Mouse (Mus musculus) megakaryocyte, embryonic 14.5 days (primary cell): Measurements from ENCODE around the gene Sorbs1. TPM values are rescaled to one million over a fixed set of nuclear protein-coding genes. Genes with fewer than 3 reads are reported as not detected.

ENCODE experiments used
- H3K27me3 ChIP-seq: replicated peaks from 2 replicates; pipeline ENCODE3; 2012; ENCODE audit warnings: inconsistent platforms
- H3K36me3 ChIP-seq: replicated peaks from 2 replicates; pipeline ENCODE3; 2012; ENCODE audit warnings: low read length, inconsistent platforms, mixed read lengths
- H3K4me1 ChIP-seq: 2 replicates; pipeline ENCODE4 v1.6.1; 2012; ENCODE audit warnings: inconsistent platforms
- H3K4me3 ChIP-seq: replicated peaks from 2 replicates; pipeline ENCODE3; 2012; ENCODE audit warnings: moderate library complexity, mild to moderate bottlenecking, inconsistent platforms
- H3K9me3 ChIP-seq: 2 replicates; pipeline ENCODE4 v1.6.1; 2012; ENCODE audit warnings: inconsistent platforms
- FLI1 ChIP-seq: IDR thresholded peaks from 2 replicates; pipeline ENCODE4 v1.6.1; 2012; ENCODE audit warnings: low read length, inconsistent platforms, mixed read lengths
- GATA1 ChIP-seq: IDR thresholded peaks from 3 replicates; pipeline ENCODE4 v1.6.1; 2012; ENCODE audit warnings: mixed read lengths, low read length, inconsistent platforms, borderline replicate concordance
- polyA plus RNA-seq: library from polyadenylated mRNA; stranded (reverse); fragments of >175 nt; gene quantifications from 2 replicates; pipeline ENCODE4 v1.2.3, GENCODE M21; 2012; ENCODE audit warnings: low replicate concordance; ENCODE audit not compliant: insufficient read depth

The Sorbs1 gene
- polyA plus RNA-seq, 1 experiment: 2.7 TPM

GRCm38 (mm10) chr19:40489633-40490032, 23.9 kb downstream of the Sorbs1 start:
- TF ChIP-seq FLI1 (no peak), GATA1 (no peak)
- no peak overlapping the region for H3K4me3 ChIP-seq
- peaks cover 35% of the 10 kb centered on the region for H3K4me1 ChIP-seq
- peaks cover 33% of the 10 kb centered on the region for H3K27me3 ChIP-seq
- no peaks in the 10 kb centered on the region for H3K9me3 ChIP-seq
- H3K36me3 ChIP-seq: no peaks in the 10 kb centered on the region

GRCm38 (mm10) chr19:40488853-40489454, 24.6 kb downstream of the Sorbs1 start:
- TF ChIP-seq GATA1: no peak
- no peak for TF ChIP-seq FLI1
- Histone ChIP-seq H3K4me1 (peaks cover 35% of the 10 kb centered on the region), H3K9me3 (peaks cover 5% of the 10 kb centered on the region), H3K27me3 (peaks cover 33% of the 10 kb centered on the region), H3K4me3 (peak overlapping the region; percentile 54), H3K36me3 (no peaks in the 10 kb centered on the region)

- Histone ChIP-seq H3K27me3 (peaks cover 27% of the 10 kb centered on the region), H3K4me1 (peaks cover 35% of the 10 kb centered on the region)
- no peak for TF ChIP-seq GATA1
- TF ChIP-seq FLI1: no peak
Observed at GRCm38 (mm10) chr19:40487561-40487960, 26.0 kb downstream of the Sorbs1 start.

GRCm38 (mm10) chr19:40481115-40481514, 32.5 kb downstream of the Sorbs1 start:
- TF ChIP-seq FLI1: no peak
- no peak for TF ChIP-seq GATA1
- H3K36me3 ChIP-seq: no peaks in the 10 kb centered on the region
- peaks cover 20% of the 10 kb centered on the region for H3K4me1 ChIP-seq
- H3K4me3 ChIP-seq: no peak overlapping the region
- H3K9me3 ChIP-seq: peaks cover 14% of the 10 kb centered on the region
- no peaks in the 10 kb centered on the region for H3K27me3 ChIP-seq

More at GRCm38 (mm10) chr19:40487561-40487960, 26.0 kb downstream of the Sorbs1 start:
- H3K4me3 ChIP-seq: no peak overlapping the region
- H3K36me3 ChIP-seq: no peaks in the 10 kb centered on the region
- peaks cover 14% of the 10 kb centered on the region for H3K9me3 ChIP-seq

- Histone ChIP-seq H3K9me3 (peaks cover 3% of the 10 kb centered on the region; the same call in 1 of the 2 replicates), H3K4me1 (peaks cover 20% of the 10 kb centered on the region), H3K36me3 (no peaks in the 10 kb centered on the region), H3K27me3 (no peaks in the 10 kb centered on the region), H3K4me3 (no peak overlapping the region)
- TF ChIP-seq GATA1: no peak
- no peak for TF ChIP-seq FLI1
Observed at GRCm38 (mm10) chr19:40478161-40478575, 35.4 kb downstream of the Sorbs1 start.

- no peak overlapping the region for H3K4me3 ChIP-seq
- peaks cover 20% of the 10 kb centered on the region for H3K4me1 ChIP-seq
- TF ChIP-seq FLI1 (no peak), GATA1 (no peak)
- H3K27me3 ChIP-seq: no peaks in the 10 kb centered on the region
- no peaks in the 10 kb centered on the region for H3K9me3 ChIP-seq
- H3K36me3 ChIP-seq: no peaks in the 10 kb centered on the region
Observed at GRCm38 (mm10) chr19:40477445-40477941, 36.1 kb downstream of the Sorbs1 start.

- Histone ChIP-seq H3K9me3 (no peaks in the 10 kb centered on the region), H3K4me1 (peaks cover 20% of the 10 kb centered on the region), H3K36me3 (no peaks in the 10 kb centered on the region), H3K27me3 (peaks cover 4% of the 10 kb centered on the region), H3K4me3 (no peak overlapping the region)
- no peak for TF ChIP-seq GATA1
Observed at GRCm38 (mm10) chr19:40476491-40476890, 37.1 kb downstream of the Sorbs1 start.

GRCm38 (mm10) chr19:40471526-40472245, 41.9 kb downstream of the Sorbs1 start:
- peaks cover 10% of the 10 kb centered on the region for H3K9me3 ChIP-seq

GRCm38 (mm10) chr19:40469792-40470191, 43.8 kb downstream of the Sorbs1 start:
- no peak for TF ChIP-seq GATA1
- TF ChIP-seq FLI1: no peak
- Histone ChIP-seq H3K4me3 (no peak overlapping the region), H3K27me3 (peaks cover 8% of the 10 kb centered on the region), H3K4me1 (no peaks in the 10 kb centered on the region), H3K36me3 (no peaks in the 10 kb centered on the region), H3K9me3 (peaks cover 10% of the 10 kb centered on the region)

More at GRCm38 (mm10) chr19:40471526-40472245, 41.9 kb downstream of the Sorbs1 start:
- H3K27me3 ChIP-seq: peaks cover 7% of the 10 kb centered on the region
- H3K36me3 ChIP-seq: no peaks in the 10 kb centered on the region
- H3K4me1 ChIP-seq: peaks cover 1% of the 10 kb centered on the region; the same call in 1 of the 2 replicates
- TF ChIP-seq FLI1 (no peak), GATA1 (no peak)
- no peak overlapping the region for H3K4me3 ChIP-seq

- H3K27me3 ChIP-seq: peaks cover 12% of the 10 kb centered on the region
- TF ChIP-seq FLI1 (no peak), GATA1 (no peak)
- no peaks in the 10 kb centered on the region for H3K4me1 ChIP-seq
- no peaks in the 10 kb centered on the region for H3K36me3 ChIP-seq
- peaks cover 10% of the 10 kb centered on the region for H3K9me3 ChIP-seq
- H3K4me3 ChIP-seq: no peak overlapping the region
Observed at GRCm38 (mm10) chr19:40468308-40468707, 45.3 kb downstream of the Sorbs1 start.
